Mouse (Mus musculus) forebrain, embryonic 11.5 days (tissue): Measurements from ENCODE around the gene Tmem205. TPM values are rescaled to one million over a fixed set of nuclear protein-coding genes. Genes with fewer than 3 reads are reported as not detected.

ENCODE experiments used
- ATAC-seq: fragments of 200-750 bp; cut with Nextera tagmentation; replicated peaks from 2 replicates; pipeline ENCODE4 v1.8.0; 2017; ENCODE audit warnings: moderate TSS enrichment; ENCODE audit not compliant: low FRiP score
- DNase-seq: peaks from one replicate; pipeline ENCODE4 v3.0.0-alpha.2; 2017; ENCODE audit warnings: low spot score
- H3K27ac ChIP-seq: fragments of 300-500 bp; sonication (generic); 2 replicates; pipeline ENCODE4 v1.5.1; 2014; ENCODE audit warnings: low read depth, low read length
- H3K27me3 ChIP-seq: fragments of 300-500 bp; sonication (generic); 2 replicates; pipeline ENCODE4 v1.6.1; 2014; ENCODE audit warnings: mild to moderate bottlenecking, low read length, mixed read lengths; ENCODE audit not compliant: control insufficient read depth, insufficient read depth
- H3K36me3 ChIP-seq: fragments of 300-500 bp; sonication (generic); 2 replicates; pipeline ENCODE4 v1.6.1; 2014; ENCODE audit warnings: mild to moderate bottlenecking, low read length, moderate library complexity, mixed read lengths; ENCODE audit not compliant: control insufficient read depth, insufficient read depth
- H3K4me1 ChIP-seq: fragments of 300-500 bp; sonication (generic); replicated peaks from 2 replicates; pipeline ENCODE4 v1.6.1; 2014; ENCODE audit warnings: low read length, mixed read lengths; ENCODE audit not compliant: control insufficient read depth, insufficient read depth
- H3K4me2 ChIP-seq: fragments of 300-500 bp; sonication (generic); 2 replicates; pipeline ENCODE4 v1.6.1; 2014; ENCODE audit warnings: low read depth, mild to moderate bottlenecking, low read length, moderate library complexity, mixed read lengths; ENCODE audit not compliant: severe bottlenecking
- H3K4me3 ChIP-seq: fragments of 300-500 bp; sonication (generic); 2 replicates; pipeline ENCODE4 v1.5.1; 2014; ENCODE audit warnings: low read depth, low read length
- H3K9ac ChIP-seq: fragments of 300-500 bp; sonication (generic); 2 replicates; pipeline ENCODE4 v1.6.1; 2014; ENCODE audit warnings: low read length
- H3K9me3 ChIP-seq: fragments of 300-500 bp; sonication (generic); 2 replicates; pipeline ENCODE4 v1.6.1; 2016; ENCODE audit warnings: low read length, mixed read lengths; ENCODE audit not compliant: control insufficient read depth
- WGBS: fragments of 180-500 bp; shearing (Covaris S2); extraction: QIAGEN DNeasy Blood & Tissue Kit; methylation state at CpG from one replicate; pipeline ENCODE4 v1.1.7; 2014; 5-methylcytosine and 5-hydroxymethylcytosine counted together
- polyA plus RNA-seq: library from polyadenylated mRNA; unstranded; fragments of >200 nt; fragmentation: Nextera tagmentation; extraction: Ambion mirVana; gene quantifications from 2 replicates; pipeline ENCODE4 v1.2.1, GENCODE M21; 2014

Gene Tmem205
- polyA plus RNA-seq, 1 experiment from 2014 or later: 31.0 TPM

- Histone ChIP-seq H3K4me2 (no peak overlapping the region), H3K9me3 (no peaks in the 10 kb centered on the region), H3K27me3 (no peaks in the 10 kb centered on the region), H3K36me3 (no peaks in the 10 kb centered on the region), H3K9ac (no peak overlapping the region), H3K4me1 (peaks cover 9% of the 10 kb centered on the region; the same call in 1 of the 2 replicates), H3K4me3 (no peak overlapping the region), H3K27ac (no peak overlapping the region)
- ATAC-seq (no peak), DNase-seq (no peak)
- 93% methylated on average over 3 of the region's 3 CpGs for WGBS
These were observed 24.6 kb upstream of the Tmem205 start for GRCm38 (mm10) chr9:21951977-21952376.

DNA sequence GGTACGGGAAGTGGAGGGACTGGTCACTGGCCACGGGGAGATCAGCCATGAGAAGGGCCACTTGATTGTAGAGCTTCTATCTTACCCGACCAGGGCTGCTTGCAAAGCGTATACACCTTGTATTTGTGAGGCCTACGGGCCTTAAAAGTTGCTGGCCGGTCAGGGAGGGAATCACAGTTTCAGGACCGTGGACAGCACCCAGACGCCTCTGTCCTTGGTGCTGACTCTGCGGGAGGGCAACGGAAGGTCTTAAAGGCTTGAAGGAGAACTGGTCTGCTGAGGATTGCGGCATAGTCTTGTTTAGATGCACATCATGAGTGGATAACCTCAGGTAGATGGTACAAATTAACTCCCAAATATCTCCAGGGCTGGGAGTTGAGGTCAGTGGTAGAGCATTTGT lies 23.0 kb upstream of the Tmem205 start:
- H3K27ac ChIP-seq: no peak overlapping the region
- H3K27me3 ChIP-seq: no peaks in the 10 kb centered on the region
- H3K9me3 ChIP-seq: no peaks in the 10 kb centered on the region
- no peaks in the 10 kb centered on the region for H3K36me3 ChIP-seq
- WGBS: 21% methylated on average over 11 of the region's 11 CpGs
- H3K4me2 ChIP-seq: no peak overlapping the region
- H3K4me1 ChIP-seq: peaks cover 4% of the 10 kb centered on the region; the same call in 1 of the 2 replicates
- no peak overlapping the region for H3K9ac ChIP-seq
- H3K4me3 ChIP-seq: no peak overlapping the region
- DNase-seq (peak; percentile 87), ATAC-seq (no peak)

GRCm38 (mm10) chr9:21948790-21949189 lies 21.4 kb upstream of the Tmem205 start:
- Histone ChIP-seq H3K4me1 (peaks cover 4% of the 10 kb centered on the region; the same call in 1 of the 2 replicates), H3K4me2 (no peak overlapping the region), H3K9ac (no peak overlapping the region), H3K4me3 (no peak overlapping the region), H3K9me3 (no peaks in the 10 kb centered on the region), H3K27ac (no peak overlapping the region), H3K27me3 (no peaks in the 10 kb centered on the region), H3K36me3 (no peaks in the 10 kb centered on the region)
- ATAC-seq (no peak), DNase-seq (no peak)
- WGBS: 68% methylated on average over 6 of the region's 6 CpGs

GRCm38 (mm10) chr9:21948146-21948545 lies 20.8 kb upstream of the Tmem205 start:
- H3K4me2 ChIP-seq: no peak overlapping the region
- no peak overlapping the region for H3K4me3 ChIP-seq
- H3K27ac ChIP-seq: no peak overlapping the region
- no peaks in the 10 kb centered on the region for H3K36me3 ChIP-seq
- no peaks in the 10 kb centered on the region for H3K9me3 ChIP-seq
- H3K4me1 ChIP-seq: peaks cover 2% of the 10 kb centered on the region; the same call in 1 of the 2 replicates
- 54% methylated on average over 8 of the region's 8 CpGs for WGBS
- no peaks in the 10 kb centered on the region for H3K27me3 ChIP-seq
- no peak for DNase-seq
- no peak overlapping the region for H3K9ac ChIP-seq
- no peak for ATAC-seq

- DNase-seq: no peak
- 4% methylated on average over 28 of the region's 28 CpGs for WGBS
- peak overlapping the region; percentile 15; the same call in 1 of the 2 replicates for H3K4me2 ChIP-seq
- H3K4me1 ChIP-seq: peaks cover 2% of the 10 kb centered on the region; the same call in 1 of the 2 replicates
- H3K27ac ChIP-seq: no peak overlapping the region
- no peak for ATAC-seq
- 0 out of 2 replicates have a peak overlapping the region, but pooled peaks have one; percentile 5 for H3K9ac ChIP-seq
- H3K4me3 ChIP-seq: no peak overlapping the region
- no peaks in the 10 kb centered on the region for H3K9me3 ChIP-seq
- H3K27me3 ChIP-seq: no peaks in the 10 kb centered on the region
- no peaks in the 10 kb centered on the region for H3K36me3 ChIP-seq
These were observed 20.3 kb upstream of the Tmem205 start for GRCm38 (mm10) chr9:21947540-21948130.

GRCm38 (mm10) chr9:21944267-21944666 lies 16.9 kb upstream of the Tmem205 start:
- Histone ChIP-seq H3K4me2 (no peak overlapping the region), H3K27ac (no peak overlapping the region), H3K27me3 (no peaks in the 10 kb centered on the region), H3K9me3 (no peaks in the 10 kb centered on the region), H3K4me3 (no peak overlapping the region), H3K36me3 (no peaks in the 10 kb centered on the region), H3K9ac (no peak overlapping the region; the same call in 1 of the 2 replicates), H3K4me1 (peaks cover 2% of the 10 kb centered on the region; the same call in 1 of the 2 replicates)
- DNase-seq (no peak), ATAC-seq (no peak)
- 28% methylated on average over 23 of the region's 23 CpGs for WGBS

- Histone ChIP-seq H3K4me2 (no peak overlapping the region), H3K4me1 (peaks cover 2% of the 10 kb centered on the region; the same call in 1 of the 2 replicates), H3K27me3 (no peaks in the 10 kb centered on the region), H3K4me3 (no peak overlapping the region), H3K9ac (no peak overlapping the region), H3K9me3 (no peaks in the 10 kb centered on the region), H3K27ac (no peak overlapping the region), H3K36me3 (no peaks in the 10 kb centered on the region)
- ATAC-seq (no peak), DNase-seq (no peak)
- WGBS: 59% methylated on average over 12 of the region's 12 CpGs
These were observed 16.3 kb upstream of the Tmem205 start for GRCm38 (mm10) chr9:21943638-21944037.

GRCm38 (mm10) chr9:21943046-21943445 lies 15.7 kb upstream of the Tmem205 start:
- Histone ChIP-seq H3K4me1 (peaks cover 2% of the 10 kb centered on the region; the same call in 1 of the 2 replicates), H3K36me3 (no peaks in the 10 kb centered on the region), H3K27ac (no peak overlapping the region), H3K9me3 (no peaks in the 10 kb centered on the region), H3K4me3 (no peak overlapping the region), H3K9ac (no peak overlapping the region), H3K4me2 (no peak overlapping the region), H3K27me3 (no peaks in the 10 kb centered on the region)
- ATAC-seq (no peak), DNase-seq (no peak)
- WGBS: 84% methylated on average over 11 of the region's 12 CpGs
